Mouse (Mus musculus) G1E-ER4 (cell line): Measurements from ENCODE around the gene Tmtc4. TPM values are rescaled to one million over a fixed set of nuclear protein-coding genes. Genes with fewer than 3 reads are reported as not detected.

Experiments used
- GATA1 ChIP-seq: IDR thresholded peaks from one replicate; pipeline ENCODE4 v1.8.0; 2012; ENCODE audit warnings: low read length, inconsistent platforms
- polyA plus RNA-seq: library from polyadenylated mRNA; stranded (reverse); fragments of >175 nt; gene quantifications from 2 replicates; pipeline ENCODE4 v1.2.3, GENCODE M21; 2012

Gene Tmtc4
- 1.2 and 1.7 TPM in 2 replicates for polyA plus RNA-seq

- no peak for TF ChIP-seq GATA1
These were observed at the start of gene Tmtc4 for GRCm38 (mm10) chr14:122983226-122984215. Tmtc4 (minus strand) TSS chr14:122984035.

GRCm38 (mm10) chr14:123032435-123032834, 48.6 kb upstream of the Tmtc4 start:
- TF ChIP-seq GATA1, result no peak

GRCm38 (mm10) chr14:123027876-123028275, 44.0 kb upstream of the Tmtc4 start:
- no peak for TF ChIP-seq GATA1

- TF ChIP-seq GATA1, result no peak
These were observed 39.1 kb upstream of the Tmtc4 start for GRCm38 (mm10) chr14:123022981-123023380.

GRCm38 (mm10) chr14:123016310-123016709, 32.5 kb upstream of the Tmtc4 start:
- TF ChIP-seq GATA1, result no peak

GRCm38 (mm10) chr14:123015687-123016086, 31.9 kb upstream of the Tmtc4 start:
- no peak for TF ChIP-seq GATA1

- TF ChIP-seq GATA1, result no peak
These were observed 25.5 kb upstream of the Tmtc4 start for GRCm38 (mm10) chr14:123009108-123010018.

GRCm38 (mm10) chr14:123008672-123009071, 24.8 kb upstream of the Tmtc4 start:
- no peak for TF ChIP-seq GATA1

GRCm38 (mm10) chr14:123003715-123004114, 19.9 kb upstream of the Tmtc4 start:
- no peak for TF ChIP-seq GATA1

- no peak for TF ChIP-seq GATA1
These were observed 17.6 kb upstream of the Tmtc4 start for GRCm38 (mm10) chr14:123001391-123001790.

GRCm38 (mm10) chr14:122997465-122997864, 13.6 kb upstream of the Tmtc4 start:
- no peak for TF ChIP-seq GATA1

- TF ChIP-seq GATA1, result no peak
These were observed 10.1 kb upstream of the Tmtc4 start for GRCm38 (mm10) chr14:122993935-122994334.

- TF ChIP-seq GATA1, result no peak
These were observed 9.1 kb upstream of the Tmtc4 start for GRCm38 (mm10) chr14:122992937-122993336.

- TF ChIP-seq GATA1, result no peak
These were observed 6.8 kb upstream of the Tmtc4 start for GRCm38 (mm10) chr14:122990521-122991052.

- TF ChIP-seq GATA1, result no peak
These were observed 2.6 kb upstream of the Tmtc4 start for GRCm38 (mm10) chr14:122986404-122986803.
